Comparison of ENCODE assay signal across 9 mouse cellular contexts in the genomic region with DNA sequence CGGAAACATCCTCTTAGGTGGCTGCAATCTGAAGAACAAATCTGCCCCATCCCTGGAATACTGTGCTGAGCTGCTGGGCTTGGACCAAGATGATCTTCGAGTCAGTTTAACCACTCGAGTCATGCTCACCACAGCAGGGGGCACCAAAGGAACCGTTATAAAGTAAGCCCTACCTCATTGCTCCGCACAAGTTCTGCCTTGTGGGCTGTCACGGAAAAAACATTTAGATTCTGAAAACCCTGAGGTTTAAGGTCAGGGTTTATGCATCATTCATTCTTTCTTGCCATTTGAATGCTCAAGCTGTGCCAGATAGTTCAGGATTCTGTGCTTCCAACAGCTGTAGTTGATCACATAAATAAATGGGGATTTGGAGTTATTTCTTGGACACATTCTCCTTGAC.
DNase-seq lines count a peak whose midpoint lies in the region; ATAC-seq and TF ChIP-seq lines count a peak whose summit lies in the region.
"Had no signal": no experiment of that assay in that cellular context is flagged by ENCODE, and none has a peak within 500 bp of the region (broad histone marks: within the 10 kb centered on the region; RNA-seq: fewer than 3 reads in every experiment).

No protein-coding gene starts in this region.

- WGBS in heart, adult 2 months, result 52% methylated on average over 6 of the region's 6 CpGs
- 50% methylated on average over 6 of the region's 6 CpGs for WGBS in embryonic facial prominence, embryonic 14.5 days
- WGBS in stomach, embryonic 15.5 days, result 35% methylated on average over 6 of the region's 6 CpGs

- no peak for TF ChIP-seq EP300 in heart, adult 2 months (IDR thresholded peaks at IDR 0.05; ENCODE audit: insufficient read depth, low read depth, low read length)

- ATAC-seq in embryonic facial prominence, embryonic 14.5 days (ENCODE audit: low read depth), result peak; percentile 33; the same call in 1 of the 2 replicates
- ATAC-seq in stomach, embryonic 15.5 days (ENCODE audit: insufficient read depth, low FRiP score, low read depth), result peak; percentile 70; the same call in 1 of the 2 replicates

- no peak overlapping the region for H3K27ac ChIP-seq in heart, adult 2 months
- 0 out of 2 replicates have a peak overlapping the region, but pooled peaks have one; percentile 44 for H3K27ac ChIP-seq in embryonic facial prominence, embryonic 14.5 days (replicated peaks; ENCODE audit: low read depth, low read length)
- H3K27ac ChIP-seq in stomach, embryonic 15.5 days, result no peak overlapping the region; the same call in 1 of the 2 replicates

- peaks cover 3% of the 10 kb centered on the region; the same call in 1 of the 2 replicates for H3K36me3 ChIP-seq in heart, adult 2 months (ENCODE audit: control insufficient read depth, insufficient read depth, low read length)
- no peaks in the 10 kb centered on the region for H3K36me3 ChIP-seq in embryonic facial prominence, embryonic 14.5 days (ENCODE audit: control insufficient read depth, insufficient read depth, low read length)
- H3K36me3 ChIP-seq in stomach, embryonic 15.5 days, result no peaks in the 10 kb centered on the region
- H3K36me3 ChIP-seq: G1E had no signal

- TF ChIP-seq CTCF in heart, adult 2 months (IDR thresholded peaks at IDR 0.05), result peak; percentile 10; the same call in 1 of the 2 replicates

- DNase-seq in heart, adult 2 months, result no peak
- no peak for DNase-seq in heart, adult 8-10 months (ENCODE audit: low spot score)
- DNase-seq in embryonic facial prominence, embryonic 14.5 days (ENCODE audit: low spot score), result peak; percentile 76
- DNase-seq in kidney, postnatal 4 days, result peak; percentile 67 to 68
- DNase-seq in right cerebral cortex, postnatal 14 days, result no peak
- no peak for DNase-seq in MN1 (ENCODE audit: low spot score)
- no peak for DNase-seq in yolk sac, embryonic 10.5 days (ENCODE audit: low spot score)

- H3K9ac ChIP-seq in heart, adult 2 months (ENCODE audit: low read depth, low read length), result no peak overlapping the region
- H3K9ac ChIP-seq in embryonic facial prominence, embryonic 14.5 days (ENCODE audit: low read depth, low read length), result no peak overlapping the region
- H3K9ac ChIP-seq in stomach, embryonic 15.5 days, result no peak overlapping the region

- no peak overlapping the region for H3K4me3 ChIP-seq in heart, adult 2 months
- no peak overlapping the region for H3K4me3 ChIP-seq in embryonic facial prominence, embryonic 14.5 days (ENCODE audit: low read depth, low read length)
- H3K4me3 ChIP-seq in stomach, embryonic 15.5 days (replicated peaks), result no peak overlapping the region

- H3K9me3 ChIP-seq in embryonic facial prominence, embryonic 14.5 days (ENCODE audit: control insufficient read depth, low read length), result no peaks in the 10 kb centered on the region
- no peaks in the 10 kb centered on the region for H3K9me3 ChIP-seq in stomach, embryonic 15.5 days
- H3K9me3 ChIP-seq: G1E had no signal

- no peak overlapping the region for H3K4me2 ChIP-seq in embryonic facial prominence, embryonic 14.5 days (ENCODE audit: low read depth, low read length)
- no peak overlapping the region for H3K4me2 ChIP-seq in stomach, embryonic 15.5 days

- no peak for TF ChIP-seq POLR2A in heart, adult 2 months (IDR thresholded peaks at IDR 0.05; ENCODE audit: insufficient read depth, low read depth, low read length)

- 0 out of 2 replicates have a peak, but pooled peaks cover 4% of the 10 kb centered on the region for H3K4me1 ChIP-seq in heart, adult 2 months (ENCODE audit: control insufficient read depth, insufficient read depth, low read length)
- H3K4me1 ChIP-seq in embryonic facial prominence, embryonic 14.5 days (ENCODE audit: control insufficient read depth, insufficient read depth, low read length), result peaks cover 3% of the 10 kb centered on the region; the same call in 1 of the 2 replicates
- H3K4me1 ChIP-seq in stomach, embryonic 15.5 days, result peaks cover 10% of the 10 kb centered on the region; the same call in 1 of the 2 replicates

- H3K27me3 ChIP-seq in heart, adult 2 months (ENCODE audit: control insufficient read depth, insufficient read depth, low read length), result no peaks in the 10 kb centered on the region
- H3K27me3 ChIP-seq in embryonic facial prominence, embryonic 14.5 days (replicated peaks; ENCODE audit: control insufficient read depth, insufficient read depth, low read length), result no peaks in the 10 kb centered on the region
- no peaks in the 10 kb centered on the region for H3K27me3 ChIP-seq in stomach, embryonic 15.5 days (replicated peaks)

- intact Hi-C loops in heart, adult 2 months (cut with DNase I), result no loop called here

- no peaks in the 10 kb centered on the region for H3K79me2 ChIP-seq in heart, adult 2 months (replicated peaks; ENCODE audit: control insufficient read depth, insufficient read depth, low read length)

Comparison
In these comparisons a context has a peak if more than half of its experiments do, and no peak if none do; other contexts are left out.
1. DNase-seq: peak in embryonic facial prominence, embryonic 14.5 days (single experiment) and kidney, postnatal 4 days (2 of 2); none in heart, adult 2 months (0 of 2), heart, adult 8-10 months (single experiment), right cerebral cortex, postnatal 14 days (single experiment), MN1 (single experiment) and yolk sac, embryonic 10.5 days (single experiment).